Mouse (Mus musculus): ENCODE results near the gene Zik1.

Zik1 gene

GRCm38 (mm10) chr7:10494786-10495521 is at the start of gene Zik1:
TSS of gene Zik1 (minus strand) at chr7:10495394.
- peak; percentile 78 for DNase-seq (ENCODE audit: low read depth, low spot score)

GRCm38 (mm10) chr7:10495578-10495977 is 384 bp upstream of the Zik1 start:
- no peak for DNase-seq (ENCODE audit: low read depth, low spot score)

GRCm38 (mm10) chr7:10480588-10481233 is 14.5 kb downstream of the Zik1 start:
- no peak for DNase-seq (ENCODE audit: low read depth, low spot score)

- no peak for DNase-seq (ENCODE audit: low read depth, low spot score)
Measured at GRCm38 (mm10) chr7:10479813-10480212, 15.4 kb downstream of the Zik1 start.

GRCm38 (mm10) chr7:10458166-10458565 is 37.0 kb downstream of the Zik1 start:
- DNase-seq (ENCODE audit: low read depth, low spot score), result no peak

GRCm38 (mm10) chr7:10443031-10443430 is 52.2 kb downstream of the Zik1 start, which contains the start of gene Vmn1r67:
TSS of gene Vmn1r67 (plus strand) at chr7:10443331.
- DNase-seq (ENCODE audit: low read depth, low spot score), result no peak
